In the genomic region with DNA sequence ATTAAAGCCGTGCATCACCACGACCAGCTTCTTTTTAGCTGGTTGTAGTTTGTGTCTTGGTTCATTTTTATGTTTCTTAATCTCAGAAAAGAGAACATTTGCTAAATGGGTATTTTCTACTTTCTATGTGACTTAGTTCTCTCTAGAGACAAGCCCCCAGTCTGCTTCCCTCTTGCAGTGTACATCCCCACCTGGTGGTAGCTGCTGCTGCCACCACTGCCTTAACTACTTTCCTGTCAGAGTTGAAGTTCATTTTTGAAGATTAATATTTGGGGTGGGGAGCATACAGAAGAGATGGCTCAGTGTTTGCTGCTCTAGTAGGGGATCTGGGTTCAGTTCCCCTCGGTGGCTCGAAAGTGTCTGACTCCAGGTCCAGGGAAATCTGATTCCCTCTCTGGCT, we compare ENCODE assay signal across 15 mouse cellular contexts. TPM values are rescaled to one million over a fixed set of nuclear protein-coding genes. Genes with fewer than 3 reads are reported as not detected.
DNase-seq lines count a peak whose midpoint lies in the region; ATAC-seq and TF ChIP-seq lines count a peak whose summit lies in the region.
"Had no signal": no experiment of that assay in that cellular context is flagged by ENCODE, and none has a peak within 500 bp of the region (broad histone marks: within the 10 kb centered on the region; RNA-seq: fewer than 3 reads in every experiment).

No protein-coding gene starts in this region.

- H3K4me2 ChIP-seq in midbrain, postnatal 0 days (ENCODE audit: low read depth, low read length, poor library complexity, severe bottlenecking) = no peak overlapping the region
- H3K4me2 ChIP-seq in midbrain, embryonic 13.5 days (replicated peaks) = no peak overlapping the region
- H3K4me2 ChIP-seq: liver, embryonic 13.5 days had no signal

- no peak overlapping the region for H3K4me3 ChIP-seq in midbrain, postnatal 0 days (ENCODE audit: low read depth, low read length)
- no peak overlapping the region for H3K4me3 ChIP-seq in midbrain, embryonic 13.5 days (replicated peaks)
- H3K4me3 ChIP-seq: liver, embryonic 13.5 days had no signal

- H3K27ac ChIP-seq in midbrain, postnatal 0 days (ENCODE audit: low read depth, low read length) = no peak overlapping the region
- H3K27ac ChIP-seq in midbrain, embryonic 13.5 days = no peak overlapping the region
- H3K27ac ChIP-seq: liver, embryonic 13.5 days had no signal

- no peaks in the 10 kb centered on the region for H3K9me3 ChIP-seq in midbrain, postnatal 0 days (ENCODE audit: low read length)
- H3K9me3 ChIP-seq in midbrain, embryonic 13.5 days = no peaks in the 10 kb centered on the region
- H3K9me3 ChIP-seq: liver, embryonic 13.5 days had no signal

- H3K9ac ChIP-seq in midbrain, postnatal 0 days (replicated peaks; ENCODE audit: low read length, poor library complexity, severe bottlenecking) = no peak overlapping the region
- H3K9ac ChIP-seq in midbrain, embryonic 13.5 days (replicated peaks) = no peak overlapping the region
- H3K9ac ChIP-seq: liver, embryonic 13.5 days had no signal

- no peak for ATAC-seq in CD4-positive, CD25-positive, alpha-beta regulatory T cell, adult 4 months
- ATAC-seq in midbrain, postnatal 0 days (ENCODE audit: low FRiP score) = no peak
- ATAC-seq in midbrain, embryonic 13.5 days = no peak

- 94% methylated on average over 4 of the region's 4 CpGs for WGBS in midbrain, postnatal 0 days
- WGBS in midbrain, embryonic 13.5 days = 97% methylated on average over 4 of the region's 4 CpGs

- peak; percentile 41 for TF ChIP-seq CTCF in midbrain, postnatal 0 days (IDR thresholded peaks at IDR 0.05)

- no peaks in the 10 kb centered on the region for H3K4me1 ChIP-seq in midbrain, postnatal 0 days (ENCODE audit: insufficient read depth, low read length)
- peaks cover 9% of the 10 kb centered on the region; the same call in 1 of the 2 replicates for H3K4me1 ChIP-seq in midbrain, embryonic 13.5 days (replicated peaks)

- peak; percentile 29 for DNase-seq in CD4-positive, CD25-positive, alpha-beta regulatory T cell, adult 2 months (ENCODE audit: low read depth, low spot score)
- peak; percentile 38 for DNase-seq in kidney, postnatal 10 days
- DNase-seq in kidney, adult 8-10 months = no peak
- DNase-seq in midbrain, postnatal 0 days (ENCODE audit: low spot score) = no peak
- peak; percentile 14 for DNase-seq in induced T-regulatory cell, adult 2 months (ENCODE audit: low read depth)
- DNase-seq in frontal cortex, postnatal 14 days (ENCODE audit: low spot score in 2 of 2) = no peak
- DNase-seq: embryo, embryonic 11 days; kidney, postnatal 14 days; liver, embryonic 13.5 days; midbrain, embryonic 14.5 days had no signal

- 0 out of 2 replicates have a peak, but pooled peaks cover 2% of the 10 kb centered on the region for H3K36me3 ChIP-seq in midbrain, postnatal 0 days (ENCODE audit: insufficient read depth, low read length)
- peaks cover 20% of the 10 kb centered on the region for H3K36me3 ChIP-seq in midbrain, embryonic 13.5 days
- H3K36me3 ChIP-seq: liver, embryonic 13.5 days had no signal

- H3K27me3 ChIP-seq in midbrain, postnatal 0 days (ENCODE audit: insufficient read depth, low read length) = no peaks in the 10 kb centered on the region
- H3K27me3 ChIP-seq in midbrain, embryonic 13.5 days = no peaks in the 10 kb centered on the region
- H3K27me3 ChIP-seq: liver, embryonic 13.5 days had no signal

RNA-seq across cellular contexts. Expression of a gene that starts 31.9 kb away (rescaled TPM):
- 1 to 10 TPM in 1 of 2 experiments, under 1 TPM in 1; 0.87 to 1.1 TPM for polyA plus RNA-seq in CD4-positive, CD25-positive, alpha-beta regulatory T cell, adult 4 months (2017; shearing (Covaris generic))
- not detected in 2 replicates for total RNA-seq in midbrain, postnatal 0 days (2014; rRNA removed)
- not detected in 2 replicates for polyA plus RNA-seq in midbrain, postnatal 0 days (2015; fragmentation: Nextera tagmentation; extraction: Ambion mirVana)
- polyA plus RNA-seq in midbrain, embryonic 13.5 days (2015; fragmentation: Nextera tagmentation; extraction: Ambion mirVana) = 0.35 TPM in 1 of 2 replicates, not detected in the other
- total RNA-seq: adrenal gland, postnatal 14 days; heart, adult 8-10 months had no signal
- polyA plus RNA-seq: forebrain, embryonic 14.5 days; midbrain, embryonic 14.5 days had no signal

RNA-seq across cellular contexts. Expression of a gene that starts 33.2 kb away (rescaled TPM):
- polyA plus RNA-seq in CD4-positive, CD25-positive, alpha-beta regulatory T cell, adult 4 months (2017; shearing (Covaris generic)) = 100 to 1,000 TPM in 1 of 2 experiments, 10 to 100 TPM in 1; 84.0 to 217 TPM
- total RNA-seq in midbrain, postnatal 0 days (2014; rRNA removed) = 4.7 and 9.4 TPM in 2 replicates
- polyA plus RNA-seq in midbrain, postnatal 0 days (2015; fragmentation: Nextera tagmentation; extraction: Ambion mirVana) = 0.87 and 0.99 TPM in 2 replicates
- 1.1 and 2.3 TPM in 2 replicates for polyA plus RNA-seq in midbrain, embryonic 13.5 days (2015; fragmentation: Nextera tagmentation; extraction: Ambion mirVana)

RNA-seq across cellular contexts. Expression of a gene that starts 44.8 kb away (rescaled TPM):
- polyA plus RNA-seq in CD4-positive, CD25-positive, alpha-beta regulatory T cell, adult 4 months (2017; shearing (Covaris generic)) = 1 to 10 TPM; 1.8 to 4.9 TPM
- total RNA-seq in midbrain, postnatal 0 days (2014; rRNA removed) = 57.5 and 61.1 TPM in 2 replicates
- polyA plus RNA-seq in midbrain, postnatal 0 days (2015; fragmentation: Nextera tagmentation; extraction: Ambion mirVana) = 28.5 and 32.4 TPM in 2 replicates
- polyA plus RNA-seq in midbrain, embryonic 13.5 days (2015; fragmentation: Nextera tagmentation; extraction: Ambion mirVana) = 55.0 and 55.2 TPM in 2 replicates

Comparison
In these comparisons a context has a peak if more than half of its experiments do, and no peak if none do; other contexts are left out.
1. DNase-seq: peak in CD4-positive, CD25-positive, alpha-beta regulatory T cell, adult 2 months (single experiment), kidney, postnatal 10 days (single experiment) and induced T-regulatory cell, adult 2 months (single experiment); none in kidney, adult 8-10 months (0 of 2), midbrain, postnatal 0 days (single experiment) and frontal cortex, postnatal 14 days (0 of 2).
2. RNA of a gene that starts 33.2 kb away (polyA plus RNA-seq): 84.0 to 217 TPM in CD4-positive, CD25-positive, alpha-beta regulatory T cell, adult 4 months; 1.1 to 2.3 TPM in midbrain, embryonic 13.5 days and 0.87 to 0.99 TPM in midbrain, postnatal 0 days; every median in the first group is over 10 times any median in the second.